Mouse (Mus musculus) 416B (cell line): Measurements from ENCODE around the gene Tbl2.

Experiments
- DNase-seq: peaks from one replicate; pipeline ENCODE4 v3.0.0; 2011; ENCODE audit warnings: low read depth

Gene Tbl2

GRCm38 (mm10) chr5:135149820-135150178 is 342 bp downstream of the Tbl2 start:
- DNase-seq: no peak

- no peak for DNase-seq
Measured at GRCm38 (mm10) chr5:135156496-135156895, 7.0 kb downstream of the Tbl2 start.

GRCm38 (mm10) chr5:135161221-135161620 is 11.8 kb downstream of the Tbl2 start:
- no peak for DNase-seq

DNA sequence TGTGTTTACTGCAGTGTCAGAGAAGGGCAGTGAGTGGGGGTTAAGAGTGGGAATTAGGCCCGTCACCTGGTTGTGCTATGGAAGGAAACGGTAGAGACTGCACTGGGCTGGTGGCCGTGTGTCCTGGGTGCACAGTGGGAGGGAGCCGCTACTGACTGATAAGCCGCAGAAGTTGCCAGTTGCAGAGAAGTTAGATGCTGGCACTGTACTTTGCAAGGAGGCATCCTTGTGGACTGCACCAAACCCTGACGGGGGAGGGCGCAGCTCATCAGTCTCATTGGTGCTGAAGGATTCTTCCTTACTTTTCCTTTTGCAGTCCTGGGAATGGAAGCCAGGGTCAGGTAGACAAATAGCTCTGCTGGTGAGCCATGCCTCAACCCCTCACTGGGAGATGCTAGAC is 12.2 kb downstream of the Tbl2 start:
- DNase-seq: no peak

DNA sequence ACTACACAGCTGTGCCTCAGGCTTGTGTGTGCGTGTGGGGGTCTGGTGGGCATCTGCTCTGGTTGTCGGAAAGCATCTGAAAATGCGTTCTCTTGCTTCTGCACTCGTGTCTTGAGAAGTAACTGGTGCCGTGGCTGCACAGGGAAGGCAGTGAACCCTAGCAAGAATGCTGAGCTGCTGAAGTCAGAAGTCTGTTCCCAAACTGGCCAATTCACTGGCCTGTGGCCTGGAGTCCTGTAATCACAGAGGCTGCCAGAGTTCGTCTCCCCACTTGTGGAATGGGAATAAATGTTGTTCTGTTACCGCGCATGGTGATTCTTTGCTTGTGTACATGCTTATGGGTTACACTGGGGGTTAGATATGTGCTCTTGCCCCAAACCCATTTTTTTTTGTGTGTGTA is 12.9 kb downstream of the Tbl2 start:
- no peak for DNase-seq

DNA sequence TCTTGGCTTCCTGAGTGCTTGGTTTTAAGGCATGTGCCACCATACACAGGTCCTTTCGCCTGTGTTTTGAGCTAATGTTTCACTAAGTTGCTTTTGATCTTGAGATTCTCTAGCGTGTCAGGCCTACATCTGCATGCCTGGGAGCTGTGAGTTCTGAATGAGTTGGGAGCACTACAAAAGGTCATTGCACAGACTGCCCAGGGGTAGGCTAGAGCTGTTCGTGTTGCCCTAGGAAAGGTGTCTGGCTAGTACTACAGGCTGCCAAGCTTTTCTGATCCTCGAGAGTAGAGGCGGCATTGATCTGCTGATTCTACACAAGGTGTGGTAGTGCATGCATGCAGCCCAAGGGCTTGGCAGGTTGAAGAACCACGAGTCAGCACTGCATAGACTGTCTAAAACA is 13.4 kb downstream of the Tbl2 start:
- no peak for DNase-seq

GRCm38 (mm10) chr5:135166909-135167308 is 17.5 kb downstream of the Tbl2 start:
- DNase-seq: peak; percentile 40

DNA sequence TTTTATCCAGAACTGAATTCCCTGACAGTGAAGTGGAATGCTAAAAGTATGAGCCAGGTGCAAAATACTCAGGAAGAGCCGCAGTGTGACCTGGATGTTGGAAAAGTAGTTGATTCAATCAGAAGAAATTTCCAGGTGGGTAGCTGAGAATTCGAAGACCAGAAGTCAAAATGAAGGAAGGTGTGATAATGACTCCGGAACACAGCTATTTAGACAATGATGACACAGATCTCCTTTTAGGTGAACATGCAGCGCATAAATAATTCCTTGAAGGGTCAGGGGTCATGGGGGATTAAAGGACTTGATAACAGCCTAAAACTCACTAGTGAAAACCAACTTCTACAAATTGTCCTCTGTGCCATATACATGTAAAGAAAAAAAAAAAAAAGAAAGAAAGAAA is 18.0 kb downstream of the Tbl2 start:
- no peak for DNase-seq

GRCm38 (mm10) chr5:135168063-135169062 is 18.9 kb downstream of the Tbl2 start, which contains the start of gene Bcl7b:
Gene Bcl7b, plus strand, starts transcription at chr5:135168283.
- peak; percentile 99 for DNase-seq

DNA sequence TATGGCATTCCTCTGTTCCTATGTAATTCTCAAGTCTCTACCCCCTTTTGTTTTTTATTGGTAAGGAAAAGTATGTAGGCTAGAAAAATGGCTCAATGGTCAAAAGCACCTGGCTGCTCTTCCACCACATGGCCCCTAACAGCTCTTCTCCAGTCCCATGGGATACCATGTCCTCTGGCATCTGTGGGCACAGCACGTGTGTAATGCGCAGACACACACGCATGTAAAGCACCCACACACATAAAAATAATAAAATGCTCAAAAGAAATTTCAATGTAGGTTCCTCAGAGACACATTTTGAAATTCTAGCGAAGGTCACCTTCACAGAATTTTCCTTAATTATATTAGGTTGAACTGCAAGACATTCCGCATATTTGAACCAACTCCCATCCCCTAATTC is 20.0 kb downstream of the Tbl2 start:
- DNase-seq: no peak

- DNase-seq: no peak
Measured at GRCm38 (mm10) chr5:135171688-135172220, 22.3 kb downstream of the Tbl2 start.

- DNase-seq: no peak
Measured at GRCm38 (mm10) chr5:135172986-135173385, 23.5 kb downstream of the Tbl2 start.

DNA sequence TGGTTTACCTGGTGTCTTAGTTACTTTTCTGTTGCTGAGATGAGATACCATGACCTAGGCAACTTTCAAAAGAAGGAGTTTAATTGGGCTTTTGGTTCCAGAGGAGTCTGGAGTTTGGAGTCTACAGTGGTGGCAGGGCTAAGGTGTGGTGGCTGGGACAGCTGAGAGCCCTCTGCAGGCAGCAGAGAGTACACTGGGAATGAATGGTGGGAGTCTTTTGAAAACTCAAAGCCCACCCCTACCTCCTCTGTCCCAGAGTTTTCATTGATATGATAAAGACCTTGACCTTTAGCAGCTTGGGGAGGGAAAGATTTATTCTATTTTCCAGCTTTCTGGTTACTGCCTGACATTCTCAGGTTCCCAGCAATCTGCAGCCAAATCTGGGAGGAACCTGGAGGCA is 25.6 kb downstream of the Tbl2 start:
- DNase-seq: no peak

- no peak for DNase-seq
Measured at GRCm38 (mm10) chr5:135178523-135178922, 29.1 kb downstream of the Tbl2 start.

DNA sequence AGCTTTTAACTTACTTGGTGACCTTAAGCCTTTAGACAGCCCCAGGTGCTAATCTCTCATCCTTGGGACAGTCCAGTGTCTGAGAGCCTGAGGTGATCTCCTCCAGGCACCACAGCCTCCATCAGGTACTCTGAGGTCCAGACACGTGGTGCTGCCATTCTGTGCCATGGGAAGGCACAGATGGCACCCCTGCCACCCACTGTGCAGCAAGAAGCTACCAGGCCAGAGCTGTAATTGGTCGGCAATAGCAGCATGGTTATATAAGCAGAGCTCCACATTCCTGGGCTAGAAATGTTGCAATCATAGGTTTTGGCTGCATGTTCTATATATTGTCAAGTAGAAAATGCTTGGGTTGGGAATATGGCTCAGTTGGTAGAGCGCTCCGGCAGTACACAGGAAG is 29.5 kb downstream of the Tbl2 start:
- DNase-seq: no peak

GRCm38 (mm10) chr5:135179616-135180015 is 30.2 kb downstream of the Tbl2 start:
- no peak for DNase-seq

GRCm38 (mm10) chr5:135180796-135181195 is 31.3 kb downstream of the Tbl2 start:
- no peak for DNase-seq

- DNase-seq: no peak
Measured at GRCm38 (mm10) chr5:135181776-135182175, 32.3 kb downstream of the Tbl2 start.

DNA sequence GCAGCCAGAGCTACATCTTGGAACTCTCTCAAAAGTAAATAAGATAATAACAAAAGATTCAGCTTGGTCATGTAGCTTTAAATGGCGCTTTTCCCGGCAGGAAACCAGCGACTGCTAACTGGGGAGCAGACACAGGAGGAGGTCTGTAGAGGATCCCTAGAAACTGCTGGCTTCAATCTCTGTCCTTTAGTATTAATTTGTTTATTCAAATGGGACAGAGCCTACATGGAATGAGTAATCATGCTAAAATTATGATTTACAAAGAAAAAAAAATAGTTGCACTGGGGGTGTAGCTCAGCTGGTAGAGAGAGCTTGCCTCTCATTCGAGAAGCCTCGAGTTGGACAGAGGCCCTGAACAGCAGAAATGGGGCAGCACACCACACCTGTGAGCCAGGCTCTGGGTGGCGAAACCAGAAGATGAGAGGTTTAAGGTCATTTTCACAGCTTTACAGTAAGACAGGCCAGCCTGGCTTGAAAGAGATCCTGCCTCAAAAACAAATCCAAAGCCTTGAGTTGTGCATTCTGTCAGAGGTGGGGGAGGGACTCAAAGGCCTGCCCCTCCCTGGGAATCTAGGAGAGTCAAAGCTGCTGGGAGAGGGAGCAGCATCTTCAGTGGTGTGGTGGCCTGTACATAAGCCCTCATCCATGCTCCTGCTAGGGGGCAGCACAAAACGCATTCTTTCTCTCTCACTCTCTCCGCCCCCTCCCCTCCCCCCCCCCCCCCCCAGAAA is 33.8 kb downstream of the Tbl2 start:
- DNase-seq: no peak

- DNase-seq: no peak
Measured at GRCm38 (mm10) chr5:135185016-135185415, 35.6 kb downstream of the Tbl2 start.

DNA sequence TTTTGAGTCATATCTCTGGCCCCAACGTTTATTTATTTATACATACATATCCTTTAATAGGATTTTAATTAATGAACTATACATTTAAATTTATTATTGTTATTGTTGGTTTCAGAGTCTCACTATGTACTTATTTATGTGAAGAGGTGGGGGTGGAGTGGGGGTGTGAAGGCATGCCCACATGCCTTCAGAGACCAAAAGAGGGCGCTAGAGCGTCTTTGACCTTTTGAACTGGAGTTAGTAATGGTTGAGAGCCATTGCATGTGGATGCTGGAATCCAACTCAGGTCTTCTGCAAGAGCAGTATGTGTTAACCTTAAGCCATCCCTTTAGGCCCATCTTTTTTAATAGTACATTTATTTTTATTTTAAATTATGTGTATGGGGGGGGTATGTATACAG is 36.1 kb downstream of the Tbl2 start:
- DNase-seq: peak; percentile 86

DNA sequence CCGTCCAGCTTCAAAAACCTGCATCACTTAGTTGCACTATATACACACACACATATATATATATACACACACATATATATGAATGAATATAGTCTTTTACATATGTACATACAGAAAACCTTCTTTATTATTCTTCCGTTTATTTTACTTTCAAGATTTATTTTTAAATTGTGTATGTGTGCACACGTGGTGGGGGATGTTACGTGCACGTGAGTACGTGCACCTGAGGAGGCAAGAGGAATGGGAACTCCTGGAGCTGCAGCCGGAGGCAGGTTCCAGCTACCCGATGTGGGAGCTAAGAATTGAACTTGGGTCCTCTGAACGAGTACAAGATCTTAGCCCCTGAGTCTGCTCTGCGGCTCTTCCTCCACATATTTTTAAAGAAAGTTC is 36.8 kb downstream of the Tbl2 start:
- no peak for DNase-seq
